Mouse (Mus musculus) frontal cortex, postnatal 25 days (tissue): ENCODE results near the gene Gm49355.

ENCODE experiments used
- DNase-seq, 2 experiments: peaks; one replicate each; pipeline ENCODE4 v3.0.0; 2022; ENCODE audit warnings: low spot score in 2 of 2

The Gm49355 gene

DNA sequence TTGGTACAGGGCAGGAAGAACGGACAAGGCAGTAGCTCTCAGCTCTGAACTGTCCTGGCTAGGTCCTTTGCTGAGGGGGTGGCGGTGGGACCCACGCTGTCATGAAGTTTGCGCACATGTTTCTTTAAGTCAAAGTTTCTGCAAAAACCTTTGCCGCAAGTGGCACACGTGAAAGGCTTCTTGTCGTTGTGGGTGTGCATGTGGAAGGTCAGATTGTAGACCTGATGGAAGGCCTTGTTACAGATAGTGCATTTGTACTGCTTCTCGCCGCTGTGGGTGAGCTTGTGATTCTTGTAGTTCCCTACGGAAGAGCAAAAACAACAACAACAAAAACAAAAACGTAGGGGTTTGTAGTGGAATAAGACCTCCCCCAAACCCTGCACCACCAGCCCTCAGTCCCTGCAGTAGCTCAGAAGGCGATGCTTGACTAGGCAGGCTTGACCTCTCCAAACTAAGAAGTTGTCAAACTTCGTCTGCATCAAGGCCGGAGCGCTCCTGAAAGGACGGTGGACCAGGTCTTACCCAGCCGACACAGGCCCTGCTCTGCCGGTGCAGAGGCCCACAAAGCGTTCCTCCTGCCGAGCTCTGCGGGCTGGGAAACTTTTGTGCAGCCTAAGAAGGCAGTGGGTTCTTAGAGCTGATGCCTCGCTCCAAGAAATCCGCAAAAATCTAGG is 58.8 kb downstream of the Gm49355 start:
- DNase-seq = no peak

DNA sequence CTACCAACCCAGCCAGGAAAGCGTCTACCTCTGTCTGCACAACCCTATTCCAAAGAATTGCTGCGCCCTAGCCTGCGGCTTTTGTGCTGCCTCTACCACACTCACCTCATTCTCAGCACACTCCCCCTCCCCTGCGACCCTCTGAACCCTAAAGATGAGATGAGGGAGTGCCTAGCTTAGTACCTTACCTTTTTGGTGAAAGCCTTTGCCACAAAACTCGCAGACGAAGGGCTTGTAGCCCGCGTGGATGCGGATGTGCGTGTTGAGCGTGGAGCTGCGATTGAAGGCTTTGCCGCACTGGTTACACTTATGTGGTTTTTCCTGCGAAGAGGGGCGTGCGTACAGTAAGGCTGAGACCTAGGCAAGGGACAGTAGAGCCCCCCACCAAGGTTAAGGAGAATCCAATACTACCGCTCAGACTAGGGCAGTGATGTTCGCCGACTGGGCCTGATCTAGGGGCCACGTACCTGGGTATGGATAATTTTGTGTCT is 59.7 kb downstream of the Gm49355 start:
- DNase-seq = no peak

DNA sequence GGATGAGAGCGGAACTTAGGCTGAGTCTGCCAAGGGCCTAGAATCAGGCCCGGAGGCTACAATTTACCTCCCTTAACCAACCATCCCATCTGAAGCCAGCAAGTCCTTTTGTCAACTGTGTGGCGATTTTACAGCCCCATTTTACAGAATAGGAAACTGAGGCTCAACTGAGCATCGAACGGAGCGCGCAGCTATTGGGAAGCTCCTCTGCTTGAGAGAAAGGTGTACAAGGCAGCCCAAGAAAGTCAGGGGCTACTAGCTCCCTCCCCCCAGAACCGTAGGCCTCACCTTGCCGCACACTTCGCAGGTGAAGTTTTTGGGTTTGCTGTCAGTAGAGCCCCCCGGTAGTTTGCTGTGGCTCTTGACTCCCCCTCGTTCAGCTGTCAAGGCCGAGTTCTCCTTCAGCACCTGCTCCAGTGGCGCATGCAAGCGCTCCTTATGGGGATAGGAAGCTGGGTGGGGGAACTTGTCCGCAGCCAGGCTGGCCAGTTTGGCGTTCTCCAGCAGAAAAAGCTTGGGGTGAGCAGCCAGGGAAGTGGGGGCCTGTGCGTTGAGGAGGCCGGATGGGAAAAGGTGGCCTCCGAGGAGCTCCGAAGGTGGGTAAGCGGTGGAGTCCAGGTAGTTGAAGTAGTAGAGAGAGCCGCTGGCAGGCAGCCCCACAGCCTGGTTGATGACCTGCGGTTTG is 60.4 kb downstream of the Gm49355 start:
- DNase-seq = no peak

DNA sequence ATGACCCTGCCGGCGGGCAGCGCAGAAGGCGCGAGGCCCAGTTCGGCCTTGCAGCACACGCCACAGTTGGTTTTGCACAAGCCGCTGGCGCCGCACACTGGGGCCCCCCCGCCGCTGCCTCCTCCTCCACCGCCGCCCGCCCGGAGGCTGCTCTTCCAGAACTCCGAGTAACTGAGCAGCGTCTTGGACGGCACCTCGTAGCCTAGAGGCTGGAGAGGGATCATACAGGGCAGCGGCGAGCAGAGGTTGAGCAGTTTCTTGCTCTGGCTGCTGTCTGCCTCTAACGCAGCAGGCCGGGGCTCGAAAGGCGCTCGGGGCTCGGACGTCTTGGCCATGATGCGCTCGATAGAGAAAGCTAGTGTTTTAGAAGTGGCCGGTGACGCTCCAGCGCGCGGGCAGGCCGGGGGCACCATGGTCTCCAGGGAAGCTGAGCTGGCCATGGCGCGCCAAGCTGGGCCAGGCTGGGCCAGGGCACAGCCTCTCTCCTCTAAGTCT is 61.0 kb downstream of the Gm49355 start:
- DNase-seq = no peak

DNA sequence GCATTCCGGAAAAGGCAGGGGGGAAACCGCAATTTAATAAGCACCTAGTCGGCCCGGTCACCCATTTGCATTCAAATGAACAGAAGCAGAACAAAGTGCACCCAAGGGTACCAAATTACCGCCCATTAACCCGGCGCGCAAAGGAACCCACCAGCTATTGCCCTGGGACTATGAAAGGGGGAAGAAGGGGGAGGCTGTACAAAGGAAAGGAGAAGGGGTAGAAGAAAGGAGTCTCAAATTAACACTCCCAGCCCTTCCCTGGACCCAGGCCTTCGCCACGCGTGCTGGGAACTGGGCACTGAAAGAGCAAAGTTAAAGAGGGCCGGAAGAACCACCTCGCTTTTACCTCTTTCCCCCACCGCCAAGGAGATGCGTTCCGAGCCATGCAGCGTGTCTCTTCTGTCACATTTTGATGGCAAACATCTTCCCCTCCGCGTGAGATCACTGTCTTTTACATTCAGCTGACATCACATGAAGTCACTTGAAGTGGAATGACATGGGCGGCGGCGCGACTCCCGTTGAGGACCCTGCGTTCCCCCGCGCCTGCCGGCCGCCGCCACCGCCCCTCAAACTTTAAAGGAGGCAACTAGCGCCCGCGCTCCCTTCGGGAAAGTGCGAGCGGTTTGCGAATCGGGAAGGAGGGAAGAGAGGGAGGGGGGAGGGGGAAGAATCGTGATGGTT is 61.6 kb downstream of the Gm49355 start:
- DNase-seq = no peak

DNA sequence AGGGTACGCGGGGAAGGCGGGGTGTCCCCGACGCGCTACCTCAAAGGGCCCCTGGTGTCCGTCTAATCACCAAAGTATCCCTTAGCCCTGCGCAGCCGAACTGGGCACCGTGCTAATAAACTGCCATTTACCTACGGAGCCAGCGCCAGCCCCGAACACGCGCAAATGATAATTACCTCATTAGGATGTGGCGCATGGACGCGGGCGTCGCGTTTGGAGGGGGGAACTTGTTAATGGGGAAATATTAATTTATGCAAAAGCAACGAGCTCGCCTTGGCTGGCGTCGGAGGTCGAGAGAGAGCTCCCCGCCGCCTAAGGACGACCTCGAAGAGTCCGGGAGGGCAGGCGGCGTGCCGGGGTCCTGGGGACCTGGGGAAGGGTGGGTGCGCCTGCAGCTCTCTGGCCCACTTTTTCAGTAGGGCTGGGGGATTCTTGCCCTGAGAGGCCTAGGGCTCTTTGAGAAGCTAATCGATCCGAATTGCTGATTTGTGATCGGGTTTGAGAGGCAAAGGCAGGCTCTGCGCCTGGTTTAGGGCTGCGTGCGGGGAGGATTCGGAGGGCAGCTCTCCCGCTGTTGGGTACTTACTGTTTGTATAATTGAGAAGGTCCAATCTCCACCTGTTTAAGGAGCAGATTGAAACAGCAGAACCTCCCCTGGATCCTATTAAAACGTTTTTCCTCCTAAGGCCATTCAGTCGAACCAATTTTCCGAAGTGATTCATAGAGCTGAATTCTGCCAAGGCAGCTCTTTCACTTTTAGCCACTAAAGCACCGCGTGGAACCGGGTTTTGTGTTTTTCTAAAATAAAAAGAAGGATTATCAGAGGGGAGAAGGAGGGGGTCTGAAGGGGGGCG is 62.5 kb downstream of the Gm49355 start:
- DNase-seq = no peak

DNA sequence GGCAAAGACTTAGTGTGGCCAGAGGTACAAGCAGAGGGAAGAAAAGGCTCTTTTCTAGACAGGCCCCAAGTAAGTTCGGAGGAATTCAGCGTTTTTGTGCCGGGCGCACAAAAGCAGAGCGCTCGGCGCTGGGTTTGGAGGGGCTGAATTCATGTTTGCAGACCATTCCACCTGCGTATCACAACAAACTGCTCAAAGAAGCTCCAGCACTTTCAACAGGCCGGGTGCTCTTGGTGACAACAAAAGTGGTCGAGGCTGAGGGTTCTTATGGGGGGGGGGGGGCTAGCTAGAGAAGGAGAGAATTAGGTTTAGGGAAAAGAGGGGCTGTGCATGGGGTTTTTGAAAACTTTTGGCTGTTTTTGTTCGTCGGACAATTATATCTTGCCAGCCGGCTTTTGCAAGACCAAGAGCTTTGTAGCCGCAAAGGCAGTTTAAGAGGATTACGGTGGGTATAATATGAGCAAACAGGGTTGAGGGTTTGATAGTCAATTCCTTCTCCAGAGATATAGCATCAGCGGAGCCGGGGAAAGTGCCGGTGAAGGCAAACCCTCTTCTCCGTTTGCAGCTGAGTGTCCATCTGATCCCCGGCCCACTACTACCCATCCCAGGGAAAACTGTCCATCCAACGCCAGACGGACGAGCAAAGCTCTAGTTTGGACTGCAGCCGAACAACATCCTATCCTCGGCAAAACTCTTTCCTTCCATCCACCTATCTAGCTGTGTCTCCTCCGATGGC is 63.3 kb downstream of the Gm49355 start:
- DNase-seq = no peak

DNA sequence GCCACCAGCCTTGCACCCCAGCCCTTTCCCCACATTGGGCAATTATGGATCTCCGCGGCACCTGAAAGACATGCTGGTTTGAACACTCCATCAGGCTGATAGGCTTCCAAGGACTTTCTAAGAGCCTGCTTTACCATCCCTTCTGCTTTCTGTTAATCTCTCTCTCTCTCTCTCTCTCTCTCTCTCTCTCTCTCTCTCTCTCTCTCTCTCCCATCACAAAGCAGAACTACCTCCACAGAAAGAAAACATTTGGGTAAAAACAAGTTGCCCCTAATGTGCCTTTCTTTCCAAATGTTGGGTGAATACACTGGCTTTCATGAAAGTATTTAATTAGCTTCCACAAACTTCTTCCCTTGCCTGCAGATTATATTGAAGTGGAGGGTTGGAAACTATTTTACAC is 64.3 kb downstream of the Gm49355 start, which contains the start of gene Fezf2:
Gene Fezf2 (minus strand): TSS at position 101 of the 400 bp plus-strand sequence.
- no peak for DNase-seq

DNA sequence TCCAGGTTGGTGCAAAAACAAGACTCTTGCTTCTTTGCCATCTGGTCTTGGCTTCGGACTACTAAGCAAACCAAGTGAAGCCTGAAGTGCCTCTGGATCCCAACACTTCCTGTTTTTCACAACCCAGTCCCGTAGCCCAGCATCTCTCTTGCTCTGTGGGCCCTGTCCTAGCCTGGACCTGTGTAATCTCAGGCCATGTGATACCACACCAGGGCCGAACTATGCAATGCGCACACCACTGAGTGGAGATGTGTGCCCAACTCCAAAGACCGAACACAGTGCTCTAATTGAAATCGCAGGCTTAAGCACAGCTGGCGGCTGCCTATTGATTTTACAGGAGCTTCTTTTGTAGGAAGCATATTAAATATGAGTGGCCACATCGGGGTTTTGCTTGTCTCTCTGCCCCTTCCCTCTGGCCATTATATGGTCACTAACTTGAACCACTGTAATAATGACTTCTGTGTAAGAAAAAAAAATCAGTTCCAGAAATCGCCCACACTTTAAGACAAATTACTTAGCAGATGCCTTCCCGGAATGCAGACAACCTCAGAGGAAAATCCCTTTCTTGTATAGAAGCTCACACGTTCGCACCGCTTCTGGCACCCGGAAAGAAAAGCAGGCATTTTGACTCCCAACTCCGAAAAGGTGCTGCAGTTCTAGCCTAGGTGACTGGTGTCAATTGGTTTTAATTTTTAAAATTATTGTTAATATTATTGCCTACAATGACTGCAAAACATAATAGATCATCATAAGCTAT is 65.7 kb downstream of the Gm49355 start:
- DNase-seq = no peak

DNA sequence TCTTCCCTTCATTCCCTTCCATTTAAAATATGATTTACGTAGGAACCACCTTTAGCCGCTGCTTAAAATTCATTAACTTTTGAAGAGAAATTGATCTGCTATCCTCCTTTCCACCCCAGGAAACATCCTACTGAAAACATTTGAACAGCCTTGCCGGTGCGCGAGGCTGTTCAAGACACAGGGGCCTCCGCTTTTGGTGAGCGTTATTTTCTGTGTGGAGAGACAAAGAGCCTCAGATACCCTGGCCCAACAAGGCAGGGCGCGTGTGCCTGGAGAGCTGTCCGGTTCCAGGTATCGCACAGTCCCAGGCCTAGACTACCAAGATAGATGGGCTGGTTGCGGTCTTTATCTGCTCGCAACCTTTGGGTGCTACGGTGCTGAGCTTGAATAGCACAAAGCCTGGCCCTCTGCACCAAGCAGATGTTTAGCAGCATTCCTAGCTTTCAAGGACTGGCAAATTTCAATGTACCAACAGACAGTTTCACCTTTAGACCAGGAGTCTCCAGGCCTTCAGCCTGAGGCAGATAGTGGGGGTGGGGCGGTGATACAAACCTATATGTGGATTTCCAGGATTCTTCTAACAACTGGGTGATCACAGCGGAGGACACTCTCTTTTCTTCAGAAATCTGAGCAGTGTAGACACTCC is 66.6 kb downstream of the Gm49355 start:
- DNase-seq = no peak
